Mouse (Mus musculus) kidney, embryonic 15.5 days (tissue): ENCODE results near the gene Gemin7. TPM values are rescaled to one million over a fixed set of nuclear protein-coding genes. Genes with fewer than 3 reads are reported as not detected.

Experiments
- ATAC-seq: fragments of 200-750 bp; cut with Nextera tagmentation; replicated peaks from 2 replicates; pipeline ENCODE4 v1.8.0; 2017; ENCODE audit warnings: moderate TSS enrichment; ENCODE audit not compliant: low FRiP score
- H3K27ac ChIP-seq: fragments of 300-500 bp; sonication (generic); 2 replicates; pipeline ENCODE4 v1.5.1; 2015; ENCODE audit warnings: mild to moderate bottlenecking, inconsistent platforms
- H3K27me3 ChIP-seq: fragments of 300-500 bp; sonication (generic); 2 replicates; pipeline ENCODE4 v1.6.1; 2015; ENCODE audit warnings: inconsistent platforms
- H3K36me3 ChIP-seq: fragments of 300-500 bp; sonication (generic); 2 replicates; pipeline ENCODE4 v1.6.1; 2015; ENCODE audit warnings: inconsistent platforms
- H3K4me1 ChIP-seq: fragments of 300-500 bp; sonication (generic); 2 replicates; pipeline ENCODE4 v1.6.1; 2015; ENCODE audit warnings: inconsistent platforms
- H3K4me2 ChIP-seq: fragments of 300-500 bp; sonication (generic); 2 replicates; pipeline ENCODE4 v1.6.1; 2015; ENCODE audit warnings: moderate library complexity, mild to moderate bottlenecking, inconsistent platforms
- H3K4me3 ChIP-seq: fragments of 300-500 bp; sonication (generic); replicated peaks from 2 replicates; pipeline ENCODE4 v1.5.1; 2015; ENCODE audit warnings: mild to moderate bottlenecking, inconsistent platforms
- H3K9ac ChIP-seq: fragments of 300-500 bp; sonication (generic); 2 replicates; pipeline ENCODE4 v1.6.1; 2015; ENCODE audit warnings: mild to moderate bottlenecking, inconsistent platforms
- H3K9me3 ChIP-seq: fragments of 300-500 bp; sonication (generic); replicated peaks from 2 replicates; pipeline ENCODE4 v1.6.1; 2016; ENCODE audit warnings: inconsistent platforms
- WGBS: fragments of 180-500 bp; shearing (Covaris S2); methylation state at CpG from one replicate; pipeline ENCODE4 v1.1.7; 2015; ENCODE audit warnings: mixed read lengths; 5-methylcytosine and 5-hydroxymethylcytosine counted together
- polyA plus RNA-seq: library from polyadenylated mRNA; unstranded; fragments of >200 nt; fragmentation: Nextera tagmentation; extraction: Ambion mirVana; gene quantifications from 2 replicates; pipeline ENCODE4 v1.2.1, GENCODE M21; 2015

The Gemin7 gene
- polyA plus RNA-seq, 1 experiment from 2014 or later, result 161 TPM

DNA sequence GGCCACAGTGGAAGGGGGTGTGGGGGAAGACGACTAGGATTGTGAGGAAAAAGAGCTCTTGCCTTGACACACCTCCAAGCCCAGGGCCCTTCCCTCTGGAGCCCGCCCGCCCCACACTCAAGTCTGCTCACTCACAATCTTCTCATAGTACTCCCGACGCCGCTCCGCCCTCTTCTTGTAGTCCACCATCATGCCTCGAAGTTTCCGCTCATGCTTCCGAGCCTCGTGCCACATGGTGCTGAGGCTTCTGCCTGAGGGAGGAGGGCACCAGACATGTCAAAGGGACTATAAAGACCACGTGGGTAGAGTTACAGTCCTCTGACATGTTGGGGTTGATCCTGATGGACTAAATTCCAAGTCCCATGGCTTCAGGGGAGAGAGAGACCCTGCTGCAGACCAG is 25.7 kb upstream of the Gemin7 start:
- peak overlapping the region; percentile 100 for H3K4me3 ChIP-seq
- peaks cover 48% of the 10 kb centered on the region for H3K36me3 ChIP-seq
- H3K4me1 ChIP-seq, result peaks cover 29% of the 10 kb centered on the region
- 74% methylated on average over 12 of the region's 12 CpGs for WGBS
- no peaks in the 10 kb centered on the region for H3K27me3 ChIP-seq
- no peak overlapping the region for H3K27ac ChIP-seq
- no peaks in the 10 kb centered on the region for H3K9me3 ChIP-seq
- H3K4me2 ChIP-seq, result peak overlapping the region; percentile 83
- ATAC-seq, result no peak
- peak overlapping the region; percentile 99 for H3K9ac ChIP-seq

DNA sequence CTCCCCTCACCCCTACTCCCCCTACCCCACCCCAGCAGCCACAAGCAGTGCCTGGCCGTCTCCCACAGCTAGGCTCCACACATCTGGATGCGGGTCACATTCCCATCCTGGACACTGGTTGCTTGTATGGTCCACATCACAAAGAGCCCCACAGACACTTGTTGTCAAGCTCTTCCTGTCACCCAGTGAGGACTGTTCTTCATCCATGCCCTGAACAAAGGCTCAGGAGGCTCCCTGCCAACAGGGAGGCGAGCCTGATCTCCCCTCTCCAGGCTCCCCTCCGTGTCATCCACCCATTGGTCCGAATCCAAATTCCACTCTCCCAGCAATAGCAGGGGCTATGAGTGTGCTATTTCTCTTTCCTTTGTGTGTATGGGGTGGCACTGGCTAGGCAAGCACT is 23.2 kb upstream of the Gemin7 start:
- Histone ChIP-seq H3K4me3 (no peak overlapping the region), H3K36me3 (peaks cover 69% of the 10 kb centered on the region), H3K27me3 (no peaks in the 10 kb centered on the region), H3K4me2 (no peak overlapping the region), H3K4me1 (peaks cover 29% of the 10 kb centered on the region), H3K9me3 (no peaks in the 10 kb centered on the region), H3K27ac (no peak overlapping the region), H3K9ac (no peak overlapping the region)
- WGBS, result 67% methylated on average over 5 of the region's 5 CpGs
- no peak for ATAC-seq

DNA sequence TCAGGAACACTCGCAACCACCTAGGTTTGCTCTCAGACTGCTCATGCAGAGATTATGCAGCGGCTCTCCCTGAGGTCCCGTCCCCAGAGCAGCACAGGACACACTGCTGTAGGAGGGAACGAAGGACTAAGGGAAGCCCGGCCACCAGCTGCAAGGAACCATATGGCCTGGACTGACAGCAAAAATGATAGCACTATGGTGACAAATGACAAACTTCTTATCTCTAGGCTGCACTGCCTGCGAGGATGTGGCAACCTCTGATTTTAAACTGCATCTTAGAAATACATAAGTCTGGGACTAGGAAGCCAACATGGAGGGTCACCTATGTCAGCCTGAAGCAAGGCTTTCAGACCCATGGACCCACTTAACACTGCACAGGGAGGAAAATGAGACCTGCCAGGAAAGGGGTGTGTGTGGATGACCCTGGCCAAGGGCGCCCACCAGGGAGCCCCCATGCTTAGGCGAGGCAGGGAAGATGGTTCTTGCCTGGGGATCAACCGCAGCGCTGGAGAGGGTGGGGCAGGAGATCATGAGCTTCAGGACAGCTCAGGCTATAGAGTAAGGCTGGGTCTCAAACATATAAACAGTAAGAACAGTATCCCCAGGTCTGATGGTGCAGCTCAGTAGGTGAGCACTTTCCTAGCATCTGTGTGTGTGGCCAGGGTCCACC is 15.8 kb upstream of the Gemin7 start:
- Histone ChIP-seq H3K9me3 (no peaks in the 10 kb centered on the region), H3K4me3 (no peak overlapping the region), H3K4me2 (no peak overlapping the region), H3K27ac (no peak overlapping the region), H3K27me3 (no peaks in the 10 kb centered on the region), H3K36me3 (peaks cover 94% of the 10 kb centered on the region), H3K4me1 (no peaks in the 10 kb centered on the region), H3K9ac (no peak overlapping the region)
- 87% methylated on average over 10 of the region's 10 CpGs for WGBS
- ATAC-seq, result no peak

DNA sequence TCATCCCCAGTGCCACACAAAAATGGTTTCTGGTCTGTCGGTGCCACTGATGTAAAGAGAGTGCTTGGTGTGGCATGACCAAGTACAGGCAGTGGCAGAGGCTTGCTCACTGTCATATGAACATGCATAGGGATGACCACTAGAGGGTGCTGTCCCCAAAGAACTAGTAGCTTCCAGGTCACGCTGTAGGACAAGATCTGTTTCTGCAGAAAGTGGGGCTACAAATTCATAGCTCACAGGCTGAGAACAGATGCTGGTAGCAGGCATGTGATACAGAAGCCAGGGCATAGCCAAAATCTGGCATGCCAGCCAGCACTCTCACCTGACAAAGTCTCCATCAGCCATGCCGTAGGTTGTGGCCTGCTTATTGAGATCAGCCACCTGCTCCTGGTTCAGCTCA is 12.5 kb upstream of the Gemin7 start:
- ATAC-seq, result peak; percentile 30
- Histone ChIP-seq H3K4me3 (no peak overlapping the region), H3K4me2 (no peak overlapping the region), H3K9me3 (no peaks in the 10 kb centered on the region), H3K27ac (no peak overlapping the region), H3K36me3 (peaks cover 98% of the 10 kb centered on the region), H3K4me1 (no peaks in the 10 kb centered on the region), H3K27me3 (no peaks in the 10 kb centered on the region), H3K9ac (no peak overlapping the region)
- 70% methylated on average over 3 of the region's 3 CpGs for WGBS

DNA sequence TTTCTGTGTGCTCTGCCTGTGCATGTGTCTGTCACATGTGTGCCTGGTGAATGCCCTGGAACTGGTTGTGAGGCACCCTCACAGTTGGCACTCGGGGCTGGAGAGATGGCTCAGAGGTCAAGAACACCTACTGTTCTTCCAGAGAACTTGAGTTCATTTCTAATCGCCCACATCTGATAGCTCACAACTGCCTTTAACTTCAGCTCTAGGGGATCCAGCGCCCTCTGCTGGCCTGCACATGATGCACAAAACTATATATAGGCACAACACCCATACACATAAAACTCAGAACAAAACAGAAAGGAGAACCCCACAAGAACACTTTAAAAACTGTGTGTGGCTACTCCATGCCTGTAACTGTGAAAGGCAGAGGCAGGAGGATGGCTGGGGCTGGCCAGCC is 11.8 kb upstream of the Gemin7 start:
- Histone ChIP-seq H3K4me3 (no peak overlapping the region), H3K9ac (no peak overlapping the region), H3K36me3 (peaks cover 100% of the 10 kb centered on the region), H3K4me1 (no peaks in the 10 kb centered on the region), H3K4me2 (no peak overlapping the region), H3K9me3 (no peaks in the 10 kb centered on the region), H3K27me3 (no peaks in the 10 kb centered on the region), H3K27ac (no peak overlapping the region)
- 60% methylated on average over 3 of the region's 3 CpGs for WGBS
- ATAC-seq, result no peak

DNA sequence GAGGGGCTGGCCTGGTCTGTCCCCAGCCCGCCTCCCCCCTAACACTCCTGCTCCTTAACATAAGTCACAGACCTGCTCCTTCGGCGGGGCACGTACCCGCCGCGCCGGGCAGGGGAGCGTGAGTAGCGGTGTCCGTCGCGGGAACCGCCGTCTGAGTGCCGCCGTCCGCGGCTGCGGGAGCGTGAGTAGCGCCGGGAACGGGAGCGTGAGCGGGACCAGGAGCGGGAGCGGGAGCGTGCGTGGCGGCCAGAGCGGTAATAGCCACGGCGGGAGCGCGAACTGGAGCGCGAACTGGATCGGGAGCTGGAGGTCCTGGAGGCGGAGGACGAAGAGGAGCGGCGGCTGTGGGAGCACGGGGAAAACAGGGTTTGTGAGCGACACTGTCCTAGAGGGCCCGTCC is 8.9 kb upstream of the Gemin7 start:
- no peaks in the 10 kb centered on the region for H3K27me3 ChIP-seq
- H3K4me3 ChIP-seq, result no peak overlapping the region
- WGBS, result 79% methylated on average over 46 of the region's 46 CpGs
- no peak for ATAC-seq
- no peaks in the 10 kb centered on the region for H3K4me1 ChIP-seq
- H3K27ac ChIP-seq, result no peak overlapping the region
- H3K4me2 ChIP-seq, result no peak overlapping the region
- H3K9me3 ChIP-seq, result no peaks in the 10 kb centered on the region
- H3K9ac ChIP-seq, result no peak overlapping the region
- peaks cover 98% of the 10 kb centered on the region for H3K36me3 ChIP-seq

DNA sequence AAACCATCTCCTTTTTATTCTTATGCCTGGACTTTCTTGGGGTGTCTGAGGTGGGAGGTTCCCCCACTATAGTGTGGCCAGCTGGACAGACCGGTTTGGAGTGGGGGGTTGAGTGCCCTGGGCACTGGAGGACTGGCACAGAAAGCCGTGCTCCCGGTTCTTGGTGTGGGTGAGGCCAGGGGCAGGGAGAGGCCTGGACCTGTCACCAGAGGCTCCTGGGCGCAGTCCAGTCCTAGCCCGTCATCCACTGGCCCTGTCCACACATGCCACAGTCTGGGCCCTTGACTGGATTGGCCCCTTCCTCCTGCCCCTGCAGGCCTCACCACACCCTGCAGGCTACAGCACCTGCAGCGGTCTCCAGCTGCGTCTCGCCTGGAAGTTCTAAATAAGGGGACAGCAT is 3.2 kb upstream of the Gemin7 start:
- H3K36me3 ChIP-seq, result peaks cover 56% of the 10 kb centered on the region
- H3K9me3 ChIP-seq, result no peaks in the 10 kb centered on the region
- H3K4me3 ChIP-seq, result no peak overlapping the region
- no peak overlapping the region for H3K27ac ChIP-seq
- no peak overlapping the region for H3K4me2 ChIP-seq
- H3K27me3 ChIP-seq, result peaks cover 32% of the 10 kb centered on the region
- H3K9ac ChIP-seq, result no peak overlapping the region
- peaks cover 14% of the 10 kb centered on the region for H3K4me1 ChIP-seq
- 88% methylated on average over 8 of the region's 8 CpGs for WGBS
- no peak for ATAC-seq

DNA sequence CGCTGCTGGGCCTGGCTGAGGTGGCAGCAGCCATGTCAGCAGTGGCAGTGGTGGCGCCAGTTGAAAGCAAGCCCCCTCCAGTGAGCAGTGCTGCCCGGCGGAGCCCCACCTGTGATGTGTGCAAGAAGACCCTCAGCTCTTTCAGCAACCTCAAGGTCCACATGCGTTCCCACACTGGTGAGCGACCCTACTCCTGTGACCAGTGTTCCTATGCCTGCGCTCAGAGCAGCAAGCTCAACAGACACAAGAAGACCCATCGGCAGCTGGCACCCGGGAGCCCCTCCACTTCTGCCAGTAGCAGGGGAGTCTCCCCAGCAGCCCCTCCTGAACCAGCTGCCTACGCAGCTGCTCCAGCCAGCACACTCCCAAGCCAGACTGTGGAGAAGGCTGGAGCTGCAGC is 2.4 kb upstream of the Gemin7 start:
- ATAC-seq, result no peak
- H3K4me3 ChIP-seq, result no peak overlapping the region
- H3K36me3 ChIP-seq, result peaks cover 47% of the 10 kb centered on the region
- no peak overlapping the region for H3K9ac ChIP-seq
- H3K27me3 ChIP-seq, result peaks cover 39% of the 10 kb centered on the region
- no peak overlapping the region for H3K4me2 ChIP-seq
- H3K27ac ChIP-seq, result no peak overlapping the region
- 88% methylated on average over 10 of the region's 10 CpGs for WGBS
- peaks cover 14% of the 10 kb centered on the region for H3K4me1 ChIP-seq
- no peaks in the 10 kb centered on the region for H3K9me3 ChIP-seq

DNA sequence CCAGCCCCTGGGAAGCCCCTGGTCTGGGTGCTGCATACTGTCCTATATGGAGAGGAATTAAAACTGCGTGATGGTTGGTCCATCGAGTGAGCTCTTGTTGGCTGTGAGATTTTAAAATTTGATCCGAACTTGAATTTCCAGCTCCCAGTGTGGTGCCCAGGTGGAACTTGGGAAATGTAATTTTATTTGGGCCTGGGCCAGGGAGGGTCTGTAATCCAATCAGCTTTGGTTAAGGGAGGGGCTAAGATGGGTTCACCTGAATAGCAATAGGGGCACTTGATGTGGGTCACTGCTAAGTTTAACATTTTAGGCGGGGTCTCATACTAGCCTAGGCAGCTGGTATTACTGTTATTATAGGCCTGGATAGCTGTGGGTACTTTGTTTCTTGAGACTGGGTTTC is 1.0 kb upstream of the Gemin7 start:
- 57% methylated on average over 4 of the region's 4 CpGs for WGBS
- Histone ChIP-seq H3K36me3 (peaks cover 34% of the 10 kb centered on the region), H3K9ac (no peak overlapping the region), H3K4me2 (no peak overlapping the region), H3K4me3 (0 out of 2 replicates have a peak overlapping the region, but pooled peaks have one; percentile 46), H3K9me3 (no peaks in the 10 kb centered on the region), H3K4me1 (peaks cover 22% of the 10 kb centered on the region), H3K27me3 (peaks cover 42% of the 10 kb centered on the region), H3K27ac (no peak overlapping the region)
- no peak for ATAC-seq

DNA sequence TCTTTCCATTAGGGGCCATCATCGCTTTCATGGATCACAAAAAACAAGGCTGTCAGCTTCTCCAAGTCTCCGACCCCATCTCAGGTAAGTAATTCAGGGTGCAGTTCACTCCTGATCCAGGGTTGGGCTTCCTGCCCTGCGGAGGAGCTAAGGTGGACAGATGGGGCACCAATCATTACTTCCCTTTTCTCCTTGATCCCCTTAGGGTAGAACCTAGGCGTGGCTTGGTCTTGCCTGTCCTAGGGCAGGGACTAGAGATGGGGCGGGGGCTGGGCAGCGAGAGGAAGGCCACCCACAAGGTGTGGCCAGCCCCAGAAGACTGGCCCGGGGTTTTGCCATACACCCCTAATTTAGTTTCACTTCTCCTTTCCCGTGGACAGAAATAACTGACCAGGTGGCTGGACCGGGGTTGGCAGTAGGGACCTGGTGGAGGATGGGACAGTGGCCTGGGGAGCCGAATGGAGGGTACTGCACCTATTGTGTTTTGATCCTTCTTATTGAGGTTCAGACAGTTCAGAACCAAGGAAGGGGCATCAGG is 551 bp upstream of the Gemin7 start:
- peaks cover 42% of the 10 kb centered on the region for H3K27me3 ChIP-seq

DNA sequence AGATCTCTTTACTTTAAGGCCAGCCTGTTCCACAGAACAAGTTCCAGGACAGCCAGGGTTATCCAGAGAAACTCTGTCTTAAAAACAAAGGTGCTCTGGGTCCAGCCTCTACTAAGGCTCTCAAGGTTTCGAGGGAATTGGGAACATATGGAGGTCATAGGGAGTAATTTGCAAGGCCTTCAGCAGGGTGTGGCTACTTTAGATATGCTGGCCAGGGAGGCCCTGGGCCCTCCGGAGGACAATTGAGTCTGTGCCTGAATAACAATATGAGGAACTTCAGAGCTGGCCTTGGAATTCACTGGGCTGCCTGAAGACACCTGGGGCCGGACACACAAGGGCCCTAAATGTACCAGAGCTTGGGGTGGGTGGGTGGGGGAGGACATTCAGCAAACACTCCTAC is 1.8 kb downstream of the Gemin7 start:
- Histone ChIP-seq H3K27ac (no peak overlapping the region), H3K4me3 (no peak overlapping the region), H3K4me1 (peaks cover 38% of the 10 kb centered on the region), H3K36me3 (peaks cover 11% of the 10 kb centered on the region), H3K9me3 (no peaks in the 10 kb centered on the region), H3K9ac (no peak overlapping the region), H3K4me2 (no peak overlapping the region), H3K27me3 (peaks cover 42% of the 10 kb centered on the region)
- WGBS, result 55% methylated on average over 3 of the region's 3 CpGs
- ATAC-seq, result no peak

More for the DNA sequence above, 551 bp upstream of the Gemin7 start:
- H3K4me1 ChIP-seq, result peaks cover 22% of the 10 kb centered on the region
- H3K9ac ChIP-seq, result peak overlapping the region; percentile 45; the same call in 1 of the 2 replicates
- H3K27ac ChIP-seq, result no peak overlapping the region
- H3K4me2 ChIP-seq, result peak overlapping the region; percentile 89
- peaks cover 30% of the 10 kb centered on the region for H3K36me3 ChIP-seq
- H3K4me3 ChIP-seq, result peak overlapping the region; percentile 46
- no peaks in the 10 kb centered on the region for H3K9me3 ChIP-seq
- no peak for ATAC-seq
- 20% methylated on average over 10 of the region's 10 CpGs for WGBS

DNA sequence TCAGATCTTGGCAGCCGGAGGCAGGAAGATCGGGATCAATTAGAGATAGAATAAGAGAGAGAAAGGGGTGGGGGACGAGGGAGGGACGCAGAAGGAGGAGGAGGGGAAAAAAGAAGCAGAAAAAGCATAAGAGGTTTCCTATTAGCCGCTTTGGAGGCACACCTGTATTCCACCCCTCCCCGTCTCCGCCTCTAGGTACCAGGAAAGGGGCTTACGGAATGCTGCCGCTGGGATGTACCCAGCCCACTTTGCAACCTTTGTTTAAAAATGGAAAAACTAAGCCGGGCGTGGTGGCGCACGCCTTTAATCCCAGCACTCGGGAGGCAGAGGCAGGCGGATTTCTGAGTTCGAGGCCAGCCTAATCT is 3.6 kb downstream of the Gemin7 start:
- 28% methylated on average over 16 of the region's 16 CpGs for WGBS
- Histone ChIP-seq H3K36me3 (peaks cover 21% of the 10 kb centered on the region), H3K27me3 (peaks cover 41% of the 10 kb centered on the region), H3K9ac (peak overlapping the region; percentile 75), H3K4me1 (peaks cover 38% of the 10 kb centered on the region), H3K4me2 (peak overlapping the region; percentile 74), H3K4me3 (peak overlapping the region; percentile 75), H3K9me3 (no peaks in the 10 kb centered on the region), H3K27ac (peak overlapping the region; percentile 94)
- ATAC-seq, result 0 out of 2 replicates have a peak, but pooled peaks have one; percentile 0
